Mouse (Mus musculus) inflammation-experienced regulatory T-cells, adult 16 weeks (primary cell): ENCODE results near the gene Rabepk. TPM values are rescaled to one million over a fixed set of nuclear protein-coding genes. Genes with fewer than 3 reads are reported as not detected.

Experiments
- polyA plus RNA-seq: library from polyadenylated mRNA; unstranded; fragments of 100-300 nt; shearing (Covaris generic); gene quantifications from one replicate; pipeline ENCODE4 v1.2.1, GENCODE M21; 2017

Rabepk gene
- polyA plus RNA-seq = 52.3 TPM

GRCm38 (mm10) chr2:34799357-34800256 is at the start of gene Rabepk:
Gene Rabepk, minus strand, starts transcription at chr2:34799912.

GRCm38 (mm10) chr2:34832766-34833457 is 33.2 kb upstream of the Rabepk start, which contains the start of gene Gm34653:
Gene Gm34653, plus strand, starts transcription at chr2:34833007.

GRCm38 (mm10) chr2:34825827-34826459 is 26.2 kb upstream of the Rabepk start, which contains the start of gene Fbxw2:
Gene Fbxw2, minus strand, starts transcription at chr2:34826311.

GRCm38 (mm10) chr2:34771368-34772226 is 28.1 kb downstream of the Rabepk start, which contains the start of gene Hspa5:
Gene Hspa5, plus strand, starts transcription at chr2:34771970.

GRCm38 (mm10) chr2:34754551-34755358 is 45.0 kb downstream of the Rabepk start, which contains the start of gene Gapvd1:
Gene Gapvd1, minus strand, starts transcription at chr2:34755232.

Other genes starting within 250 kb of the Rabepk start
- gene Gapvd1, start 44.7 kb downstream of the Rabepk start, polyA plus RNA-seq = 133 TPM
- 634 TPM for gene Hspa5, start 27.9 kb downstream of the Rabepk start, polyA plus RNA-seq
- 102 TPM for gene Fbxw2, start 26.4 kb upstream of the Rabepk start, polyA plus RNA-seq
- not detected for gene Gm34653, start 33.1 kb upstream of the Rabepk start, polyA plus RNA-seq
- not detected for gene Cutal, start 74.5 kb upstream of the Rabepk start, polyA plus RNA-seq
- gene Psmd5, start 75.1 kb upstream of the Rabepk start, polyA plus RNA-seq = 105 TPM
- 1.2 TPM for gene Phf19, start 114.1 kb upstream of the Rabepk start, polyA plus RNA-seq
- gene Traf1, start 161.9 kb upstream of the Rabepk start, polyA plus RNA-seq = 566 TPM